Comparison of ENCODE assay signal across 18 mouse cellular contexts in genomic region chr1:136040452-136040851, GRCm38 (mm10). TPM values are rescaled to one million over a fixed set of nuclear protein-coding genes. Genes with fewer than 3 reads are reported as not detected.
DNase-seq lines count a peak whose midpoint lies in the region; ATAC-seq and TF ChIP-seq lines count a peak whose summit lies in the region.
"Had no signal": no experiment of that assay in that cellular context is flagged by ENCODE, and none has a peak within 500 bp of the region (broad histone marks: within the 10 kb centered on the region; RNA-seq: fewer than 3 reads in every experiment).

No protein-coding gene starts in this region.

- H3K4me1 ChIP-seq in hindbrain, embryonic 14.5 days (replicated peaks; ENCODE audit: control insufficient read depth, insufficient read depth, low read length): peaks cover 5% of the 10 kb centered on the region; the same call in 1 of the 2 replicates
- no peaks in the 10 kb centered on the region for H3K4me1 ChIP-seq in hindbrain, embryonic 11.5 days (replicated peaks; ENCODE audit: control insufficient read depth, insufficient read depth, low read length)
- H3K4me1 ChIP-seq in lung, postnatal 0 days (ENCODE audit: insufficient read depth, low read depth, low read length): no peaks in the 10 kb centered on the region
- H3K4me1 ChIP-seq in hindbrain, postnatal 0 days (ENCODE audit: insufficient read depth, low read length): 0 out of 2 replicates have a peak, but pooled peaks cover 6% of the 10 kb centered on the region
- H3K4me1 ChIP-seq in stomach, embryonic 14.5 days (ENCODE audit: control insufficient read depth, insufficient read depth, low read length): peaks cover 16% of the 10 kb centered on the region
- H3K4me1 ChIP-seq: liver, embryonic 13.5 days had no signal

- H3K4me2 ChIP-seq in hindbrain, embryonic 14.5 days (replicated peaks): no peak overlapping the region
- H3K4me2 ChIP-seq in hindbrain, embryonic 11.5 days (replicated peaks; ENCODE audit: low read depth, low read length): no peak overlapping the region
- H3K4me2 ChIP-seq in lung, postnatal 0 days (replicated peaks; ENCODE audit: low read depth, low read length): no peak overlapping the region
- H3K4me2 ChIP-seq in hindbrain, postnatal 0 days (ENCODE audit: low read depth, low read length): no peak overlapping the region
- peak overlapping the region; percentile 27; the same call in 1 of the 2 replicates for H3K4me2 ChIP-seq in stomach, embryonic 14.5 days (replicated peaks; ENCODE audit: low read depth, low read length)
- H3K4me2 ChIP-seq: liver, embryonic 13.5 days; neural tube, embryonic 12.5 days had no signal

- no peaks in the 10 kb centered on the region for H3K9me3 ChIP-seq in hindbrain, embryonic 14.5 days (ENCODE audit: control insufficient read depth, low read length)
- H3K9me3 ChIP-seq in hindbrain, embryonic 11.5 days (ENCODE audit: control insufficient read depth, low read length): no peaks in the 10 kb centered on the region
- H3K9me3 ChIP-seq in lung, postnatal 0 days (ENCODE audit: low read length): no peaks in the 10 kb centered on the region
- H3K9me3 ChIP-seq in hindbrain, postnatal 0 days (ENCODE audit: low read length): no peaks in the 10 kb centered on the region
- no peaks in the 10 kb centered on the region for H3K9me3 ChIP-seq in stomach, embryonic 14.5 days (ENCODE audit: control insufficient read depth, low read depth, low read length)
- H3K9me3 ChIP-seq: liver, embryonic 13.5 days; neural tube, embryonic 12.5 days had no signal

- 0 out of 2 replicates have a peak, but pooled peaks cover 3% of the 10 kb centered on the region for H3K36me3 ChIP-seq in hindbrain, embryonic 14.5 days (replicated peaks; ENCODE audit: control insufficient read depth, insufficient read depth)
- H3K36me3 ChIP-seq in hindbrain, embryonic 11.5 days (ENCODE audit: control insufficient read depth, insufficient read depth, low read length): 0 out of 2 replicates have a peak, but pooled peaks cover under 1% of the 10 kb centered on the region
- no peaks in the 10 kb centered on the region for H3K36me3 ChIP-seq in lung, postnatal 0 days (ENCODE audit: insufficient read depth, low read length)
- no peaks in the 10 kb centered on the region for H3K36me3 ChIP-seq in hindbrain, postnatal 0 days (ENCODE audit: insufficient read depth, low read length)
- peaks cover 3% of the 10 kb centered on the region; the same call in 1 of the 2 replicates for H3K36me3 ChIP-seq in stomach, embryonic 14.5 days (ENCODE audit: control insufficient read depth, insufficient read depth, low read length)

- no peak overlapping the region for H3K9ac ChIP-seq in hindbrain, embryonic 14.5 days
- H3K9ac ChIP-seq in hindbrain, embryonic 11.5 days (ENCODE audit: low read depth, low read length): no peak overlapping the region
- H3K9ac ChIP-seq in lung, postnatal 0 days (replicated peaks; ENCODE audit: low read depth): no peak overlapping the region
- no peak overlapping the region for H3K9ac ChIP-seq in hindbrain, postnatal 0 days (replicated peaks; ENCODE audit: low read length)
- H3K9ac ChIP-seq in stomach, embryonic 14.5 days (replicated peaks; ENCODE audit: low read depth, low read length): no peak overlapping the region
- H3K9ac ChIP-seq: liver, embryonic 13.5 days; neural tube, embryonic 12.5 days had no signal

- no peak overlapping the region for H3K4me3 ChIP-seq in hindbrain, embryonic 14.5 days (replicated peaks; ENCODE audit: low read length)
- H3K4me3 ChIP-seq in hindbrain, embryonic 11.5 days (ENCODE audit: low read depth, low read length): no peak overlapping the region
- no peak overlapping the region for H3K4me3 ChIP-seq in lung, postnatal 0 days (ENCODE audit: low read depth, low read length)
- no peak overlapping the region for H3K4me3 ChIP-seq in hindbrain, postnatal 0 days (ENCODE audit: low read length)
- no peak overlapping the region for H3K4me3 ChIP-seq in stomach, embryonic 14.5 days (ENCODE audit: low read depth, low read length)
- H3K4me3 ChIP-seq: erythroblast, embryonic 14.5 days; liver, embryonic 13.5 days; neural tube, embryonic 12.5 days had no signal

- H3K27me3 ChIP-seq in hindbrain, embryonic 14.5 days (ENCODE audit: control insufficient read depth, insufficient read depth, low read length): no peaks in the 10 kb centered on the region
- H3K27me3 ChIP-seq in hindbrain, embryonic 11.5 days (ENCODE audit: control insufficient read depth, insufficient read depth, low read length): no peaks in the 10 kb centered on the region
- no peaks in the 10 kb centered on the region; the same call in 1 of the 2 replicates for H3K27me3 ChIP-seq in lung, postnatal 0 days (replicated peaks; ENCODE audit: insufficient read depth, low read length)
- no peaks in the 10 kb centered on the region for H3K27me3 ChIP-seq in hindbrain, postnatal 0 days (ENCODE audit: insufficient read depth, low read length)
- H3K27me3 ChIP-seq in stomach, embryonic 14.5 days (ENCODE audit: control insufficient read depth, insufficient read depth, low read length): no peaks in the 10 kb centered on the region

- DNase-seq in hindbrain, embryonic 14.5 days (ENCODE audit: low spot score): no peak
- no peak for DNase-seq in hindbrain, embryonic 11.5 days (ENCODE audit: low spot score)
- DNase-seq in lung, postnatal 0 days (ENCODE audit: low spot score): peak; percentile 19
- DNase-seq in lung, postnatal 14 days: no peak
- no peak for DNase-seq in hindbrain, postnatal 0 days (ENCODE audit: low spot score)
- no peak for DNase-seq in adrenal gland, postnatal 10 days
- no peak for DNase-seq in spleen, postnatal 10 days (ENCODE audit: low spot score in 2 of 2)
- DNase-seq: cerebellum, adult 8-10 months; liver, embryonic 13.5 days; retina, postnatal 1 day; spleen, adult 18-20 months had no signal

- TF ChIP-seq EP300 in lung, postnatal 0 days (IDR thresholded peaks at IDR 0.05): no peak

- TF ChIP-seq CTCF in lung, postnatal 0 days (IDR thresholded peaks at IDR 0.05): no peak
- no peak for TF ChIP-seq CTCF in hindbrain, postnatal 0 days (IDR thresholded peaks at IDR 0.05; ENCODE audit: low read depth)

- WGBS in hindbrain, embryonic 14.5 days: 27% methylated on average over 11 of the region's 11 CpGs
- 18% methylated on average over 11 of the region's 11 CpGs for WGBS in hindbrain, embryonic 11.5 days
- WGBS in lung, postnatal 0 days: 14% methylated on average over 11 of the region's 11 CpGs
- 24% methylated on average over 11 of the region's 11 CpGs for WGBS in hindbrain, postnatal 0 days
- 17% methylated on average over 11 of the region's 11 CpGs for WGBS in stomach, embryonic 14.5 days

- ATAC-seq in hindbrain, embryonic 14.5 days (ENCODE audit: low FRiP score): 0 out of 2 replicates have a peak, but pooled peaks have one; percentile 26
- no peak for ATAC-seq in hindbrain, embryonic 11.5 days (ENCODE audit: low FRiP score)
- ATAC-seq in lung, postnatal 0 days: peak; percentile 68
- peak; percentile 37; the same call in 1 of the 2 replicates for ATAC-seq in hindbrain, postnatal 0 days
- peak; percentile 87 for ATAC-seq in stomach, embryonic 14.5 days (ENCODE audit: insufficient number of reproducible peaks, insufficient read depth, low FRiP score, low read depth)

- no peak overlapping the region for H3K27ac ChIP-seq in hindbrain, embryonic 14.5 days
- no peak overlapping the region for H3K27ac ChIP-seq in hindbrain, embryonic 11.5 days (ENCODE audit: low read depth, low read length)
- H3K27ac ChIP-seq in lung, postnatal 0 days (ENCODE audit: low read length): no peak overlapping the region
- H3K27ac ChIP-seq in hindbrain, postnatal 0 days: no peak overlapping the region
- H3K27ac ChIP-seq in stomach, embryonic 14.5 days (ENCODE audit: low read length): no peak overlapping the region
- H3K27ac ChIP-seq: liver, embryonic 13.5 days; neural tube, embryonic 12.5 days had no signal

RNA-seq across cellular contexts. Expression of gene Ascl5, which starts 10.2 kb away (rescaled TPM):
- polyA plus RNA-seq in hindbrain, embryonic 14.5 days (2014; fragmentation: Nextera tagmentation; extraction: Ambion mirVana): not detected in 2 replicates
- not detected in 2 replicates for polyA plus RNA-seq in hindbrain, embryonic 11.5 days (2014; fragmentation: Nextera tagmentation; extraction: Ambion mirVana)
- polyA plus RNA-seq in lung, postnatal 0 days (2015; fragmentation: Nextera tagmentation; extraction: Ambion mirVana): not detected in 2 replicates
- not detected in 2 replicates for total RNA-seq in hindbrain, postnatal 0 days (2014; rRNA removed)
- polyA plus RNA-seq in hindbrain, postnatal 0 days (2015; fragmentation: Nextera tagmentation; extraction: Ambion mirVana): 0.38 and 0.47 TPM in 2 replicates
- 0.97 and 1.2 TPM in 2 replicates for polyA plus RNA-seq in stomach, embryonic 14.5 days (2014; fragmentation: Nextera tagmentation; extraction: Ambion mirVana)
- total RNA-seq in adrenal gland, postnatal 10 days (2021): not detected
- total RNA-seq: CH12.LX; megakaryocyte, adult 5-6 weeks had no signal
- polyA plus RNA-seq: heart, embryonic 14.5 days; large intestine, adult 2 months; liver, embryonic 13.5 days; neural tube, embryonic 12.5 days had no signal

RNA-seq across cellular contexts. Expression of gene Cacna1s, which starts 12.1 kb away (rescaled TPM):
- 0.13 and 0.17 TPM in 2 replicates for polyA plus RNA-seq in hindbrain, embryonic 14.5 days (2014; fragmentation: Nextera tagmentation; extraction: Ambion mirVana)
- 0.20 and 0.43 TPM in 2 replicates for polyA plus RNA-seq in hindbrain, embryonic 11.5 days (2014; fragmentation: Nextera tagmentation; extraction: Ambion mirVana)
- polyA plus RNA-seq in lung, postnatal 0 days (2015; fragmentation: Nextera tagmentation; extraction: Ambion mirVana): 0.82 and 1.6 TPM in 2 replicates
- total RNA-seq in hindbrain, postnatal 0 days (2014; rRNA removed): 1.9 and 4.1 TPM in 2 replicates
- 0.53 and 0.69 TPM in 2 replicates for polyA plus RNA-seq in hindbrain, postnatal 0 days (2015; fragmentation: Nextera tagmentation; extraction: Ambion mirVana)
- polyA plus RNA-seq in stomach, embryonic 14.5 days (2014; fragmentation: Nextera tagmentation; extraction: Ambion mirVana): not detected in 2 replicates
- total RNA-seq in adrenal gland, postnatal 10 days (2021): 10 to 100 TPM in 1 of 2 experiments, 1 to 10 TPM in 1; 8.6 to 30.5 TPM
- total RNA-seq: megakaryocyte, adult 5-6 weeks had no signal
- polyA plus RNA-seq: erythroblast, embryonic 14.5 days had no signal

RNA-seq across cellular contexts. Expression of gene Tmem9, which starts 32.5 kb away (rescaled TPM):
- polyA plus RNA-seq in hindbrain, embryonic 14.5 days (2014; fragmentation: Nextera tagmentation; extraction: Ambion mirVana): 98.2 and 116 TPM in 2 replicates
- polyA plus RNA-seq in hindbrain, embryonic 11.5 days (2014; fragmentation: Nextera tagmentation; extraction: Ambion mirVana): 60.8 and 84.0 TPM in 2 replicates
- 99.1 and 106 TPM in 2 replicates for polyA plus RNA-seq in lung, postnatal 0 days (2015; fragmentation: Nextera tagmentation; extraction: Ambion mirVana)
- 152 and 166 TPM in 2 replicates for total RNA-seq in hindbrain, postnatal 0 days (2014; rRNA removed)
- 195 and 196 TPM in 2 replicates for polyA plus RNA-seq in hindbrain, postnatal 0 days (2015; fragmentation: Nextera tagmentation; extraction: Ambion mirVana)
- polyA plus RNA-seq in stomach, embryonic 14.5 days (2014; fragmentation: Nextera tagmentation; extraction: Ambion mirVana): 127 and 136 TPM in 2 replicates
- total RNA-seq in adrenal gland, postnatal 10 days (2021): 10 to 100 TPM; 38.2 to 40.0 TPM

RNA-seq across cellular contexts. Expression of gene Igfn1, which starts 34.3 kb away (rescaled TPM):
- not detected in 2 replicates for polyA plus RNA-seq in hindbrain, embryonic 14.5 days (2014; fragmentation: Nextera tagmentation; extraction: Ambion mirVana)
- not detected in 2 replicates for polyA plus RNA-seq in hindbrain, embryonic 11.5 days (2014; fragmentation: Nextera tagmentation; extraction: Ambion mirVana)
- not detected in 2 replicates for polyA plus RNA-seq in lung, postnatal 0 days (2015; fragmentation: Nextera tagmentation; extraction: Ambion mirVana)
- total RNA-seq in hindbrain, postnatal 0 days (2014; rRNA removed): 0.11 TPM in 1 of 2 replicates, not detected in the other
- 0.04 and 0.05 TPM in 2 replicates for polyA plus RNA-seq in hindbrain, postnatal 0 days (2015; fragmentation: Nextera tagmentation; extraction: Ambion mirVana)
- 0.13 and 0.19 TPM in 2 replicates for polyA plus RNA-seq in stomach, embryonic 14.5 days (2014; fragmentation: Nextera tagmentation; extraction: Ambion mirVana)
- 1 to 10 TPM in 1 of 2 experiments, under 1 TPM in 1; 0.82 to 3.3 TPM for total RNA-seq in adrenal gland, postnatal 10 days (2021)
- total RNA-seq: CH12.LX; megakaryocyte, adult 5-6 weeks had no signal
- polyA plus RNA-seq: erythroblast, embryonic 14.5 days; large intestine, adult 2 months; liver, embryonic 13.5 days; neural tube, embryonic 12.5 days had no signal
